Mouse (Mus musculus): ENCODE data around the gene Brd3. TPM values are rescaled to one million over a fixed set of nuclear protein-coding genes. Genes with fewer than 3 reads are reported as not detected.
A peak's percentile ranks its signal among the peaks of the same experiment; 100 is the strongest.

The Brd3 gene
- polyA plus RNA-seq, 1 experiment: 16.4 TPM

- Histone ChIP-seq H3K36me3 (ENCODE audit: control insufficient read depth, insufficient read depth, low read length) (no peaks in the 10 kb centered on the region), H3K27me3 (replicated peaks; ENCODE audit: control insufficient read depth, insufficient read depth, low read length) (no peaks in the 10 kb centered on the region), H3K4me3 (ENCODE audit: insufficient read depth, low read depth, low read length) (no peak overlapping the region), H3K27ac (ENCODE audit: insufficient read depth, low read depth, low read length) (no peak overlapping the region), H3K4me1 (ENCODE audit: control insufficient read depth, insufficient read depth, low read length) (peaks cover 4% of the 10 kb centered on the region; the same call in 1 of the 2 replicates)
- WGBS: 38% methylated on average over 1 of the region's 1 CpGs
- no peak for DNase-seq
- TF ChIP-seq CTCF (conservative IDR thresholded peaks at IDR 0.05; ENCODE audit: insufficient read depth, insufficient read length, low read depth, low read length): no peak
- no peak for TF ChIP-seq POLR2A (IDR thresholded peaks at IDR 0.05; ENCODE audit: low read depth, low read length)
These were observed 69.6 kb downstream of the Brd3 start for GRCm38 (mm10) chr2:27437876-27438275.

- H3K4me3 ChIP-seq (ENCODE audit: insufficient read depth, low read depth, low read length): no peak overlapping the region
- 69% methylated on average over 2 of the region's 2 CpGs for WGBS
- TF ChIP-seq POLR2A (IDR thresholded peaks at IDR 0.05; ENCODE audit: low read depth, low read length): no peak
- TF ChIP-seq CTCF (conservative IDR thresholded peaks at IDR 0.05; ENCODE audit: insufficient read depth, insufficient read length, low read depth, low read length): no peak
These were observed 74.9 kb downstream of the Brd3 start for GRCm38 (mm10) chr2:27432599-27432998.

GRCm38 (mm10) chr2:27430621-27431020 is 76.8 kb downstream of the Brd3 start:
- DNase-seq: no peak
- Histone ChIP-seq H3K27me3 (replicated peaks; ENCODE audit: control insufficient read depth, insufficient read depth, low read length) (no peaks in the 10 kb centered on the region), H3K36me3 (ENCODE audit: control insufficient read depth, insufficient read depth, low read length) (no peaks in the 10 kb centered on the region), H3K4me1 (ENCODE audit: control insufficient read depth, insufficient read depth, low read length) (peaks cover 4% of the 10 kb centered on the region; the same call in 1 of the 2 replicates), H3K27ac (ENCODE audit: insufficient read depth, low read depth, low read length) (no peak overlapping the region), H3K4me3 (ENCODE audit: insufficient read depth, low read depth, low read length) (no peak overlapping the region)
- TF ChIP-seq POLR2A (IDR thresholded peaks at IDR 0.05; ENCODE audit: low read depth, low read length) (no peak), CTCF (conservative IDR thresholded peaks at IDR 0.05; ENCODE audit: insufficient read depth, insufficient read length, low read depth, low read length) (no peak)
- WGBS: 92% methylated on average over 7 of the region's 7 CpGs

More at GRCm38 (mm10) chr2:27432599-27432998, 74.9 kb downstream of the Brd3 start:
- Histone ChIP-seq H3K27ac (ENCODE audit: insufficient read depth, low read depth, low read length) (no peak overlapping the region), H3K27me3 (replicated peaks; ENCODE audit: control insufficient read depth, insufficient read depth, low read length) (no peaks in the 10 kb centered on the region), H3K36me3 (ENCODE audit: control insufficient read depth, insufficient read depth, low read length) (no peaks in the 10 kb centered on the region), H3K4me1 (ENCODE audit: control insufficient read depth, insufficient read depth, low read length) (no peaks in the 10 kb centered on the region)
- DNase-seq: no peak

GRCm38 (mm10) chr2:27428071-27428470 is 79.4 kb downstream of the Brd3 start:
- H3K4me1 ChIP-seq (ENCODE audit: control insufficient read depth, insufficient read depth, low read length): peaks cover 7% of the 10 kb centered on the region; the same call in 1 of the 2 replicates
- peak; percentile 86 for DNase-seq
- H3K36me3 ChIP-seq (ENCODE audit: control insufficient read depth, insufficient read depth, low read length): no peaks in the 10 kb centered on the region
- H3K27me3 ChIP-seq (replicated peaks; ENCODE audit: control insufficient read depth, insufficient read depth, low read length): no peaks in the 10 kb centered on the region
- H3K27ac ChIP-seq (ENCODE audit: insufficient read depth, low read depth, low read length): no peak overlapping the region
- no peak overlapping the region for H3K4me3 ChIP-seq (ENCODE audit: insufficient read depth, low read depth, low read length)
- under 1% methylated on average over 4 of the region's 4 CpGs for WGBS
- TF ChIP-seq POLR2A (IDR thresholded peaks at IDR 0.05; ENCODE audit: low read depth, low read length): no peak
- peak; percentile 98 for TF ChIP-seq CTCF (conservative IDR thresholded peaks at IDR 0.05; ENCODE audit: insufficient read depth, insufficient read length, low read depth, low read length)

- no peaks in the 10 kb centered on the region for H3K27me3 ChIP-seq (replicated peaks; ENCODE audit: control insufficient read depth, insufficient read depth, low read length)
- H3K27ac ChIP-seq (ENCODE audit: insufficient read depth, low read depth, low read length): peak within 1 kb of the TSS; percentile 44
- peaks cover 8% of the 10 kb centered on the region; the same call in 1 of the 2 replicates for H3K4me1 ChIP-seq (ENCODE audit: control insufficient read depth, insufficient read depth, low read length)
- H3K36me3 ChIP-seq (ENCODE audit: control insufficient read depth, insufficient read depth, low read length): no peaks in the 10 kb centered on the region
- H3K4me3 ChIP-seq (ENCODE audit: insufficient read depth, low read depth, low read length): peak within 1 kb of the TSS; percentile 63
- DNase-seq: peak; percentile 97
- TF ChIP-seq POLR2A (IDR thresholded peaks at IDR 0.05; ENCODE audit: low read depth, low read length): peak; percentile 9
- peak; percentile 10; the same call in 1 of the 2 replicates for TF ChIP-seq CTCF (conservative IDR thresholded peaks at IDR 0.05; ENCODE audit: insufficient read depth, insufficient read length, low read depth, low read length)
- 2% methylated on average over 58 of the region's 58 CpGs for WGBS
These were observed 80.5 kb downstream of the Brd3 start, which contains the start of gene Vav2 for GRCm38 (mm10) chr2:27426855-27427457. TSS of gene Vav2 (minus strand) at chr2:27427033.

GRCm38 (mm10) chr2:27426406-27426854 is 81.0 kb downstream of the Brd3 start:
- peak; percentile 89 for DNase-seq
- peak overlapping the region; percentile 44 for H3K27ac ChIP-seq (ENCODE audit: insufficient read depth, low read depth, low read length)
- H3K36me3 ChIP-seq (ENCODE audit: control insufficient read depth, insufficient read depth, low read length): no peaks in the 10 kb centered on the region
- H3K27me3 ChIP-seq (replicated peaks; ENCODE audit: control insufficient read depth, insufficient read depth, low read length): no peaks in the 10 kb centered on the region
- peaks cover 12% of the 10 kb centered on the region; the same call in 1 of the 2 replicates for H3K4me1 ChIP-seq (ENCODE audit: control insufficient read depth, insufficient read depth, low read length)
- TF ChIP-seq POLR2A (IDR thresholded peaks at IDR 0.05; ENCODE audit: low read depth, low read length) (no peak), CTCF (conservative IDR thresholded peaks at IDR 0.05; ENCODE audit: insufficient read depth, insufficient read length, low read depth, low read length) (no peak)
- peak overlapping the region; percentile 63 for H3K4me3 ChIP-seq (ENCODE audit: insufficient read depth, low read depth, low read length)
- 2% methylated on average over 62 of the region's 64 CpGs for WGBS

GRCm38 (mm10) chr2:27425751-27426405 is 81.6 kb downstream of the Brd3 start:
- TF ChIP-seq POLR2A (IDR thresholded peaks at IDR 0.05; ENCODE audit: low read depth, low read length) (no peak), CTCF (conservative IDR thresholded peaks at IDR 0.05; ENCODE audit: insufficient read depth, insufficient read length, low read depth, low read length) (no peak)
- H3K4me1 ChIP-seq (ENCODE audit: control insufficient read depth, insufficient read depth, low read length): peaks cover 17% of the 10 kb centered on the region; the same call in 1 of the 2 replicates
- H3K27me3 ChIP-seq (replicated peaks; ENCODE audit: control insufficient read depth, insufficient read depth, low read length): no peaks in the 10 kb centered on the region
- H3K4me3 ChIP-seq (ENCODE audit: insufficient read depth, low read depth, low read length): peak overlapping the region; percentile 63
- no peaks in the 10 kb centered on the region for H3K36me3 ChIP-seq (ENCODE audit: control insufficient read depth, insufficient read depth, low read length)
- DNase-seq: peak; percentile 41
- H3K27ac ChIP-seq (ENCODE audit: insufficient read depth, low read depth, low read length): peak overlapping the region; percentile 8; the same call in 1 of the 2 replicates
- WGBS: under 1% methylated on average over 60 of the region's 60 CpGs
